Mouse (Mus musculus): ENCODE measurements at regions not wholly inside any gene's neighbourhood (a gene's known extent, or its start where the extent isn't known, plus 50 kb on each side); places are given as distances from the start of the nearest gene placed in this dataset.

- no peak for TF ChIP-seq CTCF (IDR thresholded peaks at IDR 0.05; ENCODE audit: extremely low read depth, insufficient read length, insufficient replicate concordance, low read depth, low read length)
- no peak for TF ChIP-seq POLR2A (IDR thresholded peaks at IDR 0.05; ENCODE audit: low read depth, low read length)
These were observed 145.0 kb upstream of the Fam98a start for GRCm38 (mm10) chr17:75696729-75697103.

All from small intestine, adult 2 months (tissue).